Mouse (Mus musculus): Measurements from ENCODE around the gene Cpa2. TPM values are rescaled to one million over a fixed set of nuclear protein-coding genes. Genes with fewer than 3 reads are reported as not detected.

The Cpa2 gene
- polyA plus RNA-seq (2012; ENCODE audit: low replicate concordance), result not detected in 2 replicates

GRCm38 (mm10) chr6:30541009-30541799 lies at the start of gene Cpa2:
Gene Cpa2, plus strand, starts transcription at chr6:30541582.

GRCm38 (mm10) chr6:30509265-30510239 lies 31.8 kb upstream of the Cpa2 start, which contains the start of the genes Tmem209 and Ssmem1:
Gene Tmem209, minus strand, starts transcription at chr6:30509783.
Gene Ssmem1, plus strand, starts transcription at chr6:30509849.

GRCm38 (mm10) chr6:30568069-30568468 lies 26.7 kb downstream of the Cpa2 start, which contains the start of gene Cpa4:
Gene Cpa4, plus strand, starts transcription at chr6:30568369.

GRCm38 (mm10) chr6:30610710-30611109 lies 69.3 kb downstream of the Cpa2 start, which contains the start of gene Cpa5:
Gene Cpa5, plus strand, starts transcription at chr6:30611010.

Other genes starting within 250 kb of the Cpa2 start
- 29.8 and 85.9 TPM in 2 replicates for gene Ube2h, start 237.0 kb upstream of the Cpa2 start, polyA plus RNA-seq (2012; ENCODE audit: low replicate concordance)
- gene Zc3hc1, start 150.6 kb upstream of the Cpa2 start, polyA plus RNA-seq (2012; ENCODE audit: low replicate concordance), result 7.8 and 64.0 TPM in 2 replicates
- 16.2 and 21.6 TPM in 2 replicates for gene Klhdc10, start 139.7 kb upstream of the Cpa2 start, polyA plus RNA-seq (2012; ENCODE audit: low replicate concordance)
- 2.5 and 10.6 TPM in 2 replicates for gene Tmem209, start 31.8 kb upstream of the Cpa2 start, polyA plus RNA-seq (2012; ENCODE audit: low replicate concordance)
- gene Ssmem1, start 31.7 kb upstream of the Cpa2 start, polyA plus RNA-seq (2012; ENCODE audit: low replicate concordance), result not detected in 2 replicates
- not detected in 2 replicates for gene Cpa4, start 26.8 kb downstream of the Cpa2 start, polyA plus RNA-seq (2012; ENCODE audit: low replicate concordance)
- not detected in 2 replicates for gene Cpa5, start 69.4 kb downstream of the Cpa2 start, polyA plus RNA-seq (2012; ENCODE audit: low replicate concordance)
- gene Cpa1, start 97.6 kb downstream of the Cpa2 start, polyA plus RNA-seq (2012; ENCODE audit: low replicate concordance), result 0.11 TPM in 1 of 2 replicates, not detected in the other
- 34.0 and 34.1 TPM in 2 replicates for gene Cep41, start 152.2 kb downstream of the Cpa2 start, polyA plus RNA-seq (2012; ENCODE audit: low replicate concordance)
- gene Mest, start 182.0 kb downstream of the Cpa2 start, polyA plus RNA-seq (2012; ENCODE audit: low replicate concordance), result 1.5 and 18.1 TPM in 2 replicates